Mouse (Mus musculus) olfactory bulb, adult 2 months (tissue): Measurements from ENCODE around the gene Tshz2.

Experiments used
- CTCF ChIP-seq: fragments of 200-500 bp; IDR thresholded peaks from 2 replicates; pipeline ENCODE4 v1.5.1; 2012; ENCODE audit warnings: low read depth, mild to moderate bottlenecking, low read length, moderate library complexity; ENCODE audit not compliant: insufficient read depth
- POLR2A ChIP-seq: fragments of 200-500 bp; IDR thresholded peaks from 2 replicates; pipeline ENCODE4 v1.6.1; 2012; ENCODE audit warnings: mild to moderate bottlenecking, low read depth, low read length, moderate library complexity; ENCODE audit not compliant: insufficient read depth

DNA sequence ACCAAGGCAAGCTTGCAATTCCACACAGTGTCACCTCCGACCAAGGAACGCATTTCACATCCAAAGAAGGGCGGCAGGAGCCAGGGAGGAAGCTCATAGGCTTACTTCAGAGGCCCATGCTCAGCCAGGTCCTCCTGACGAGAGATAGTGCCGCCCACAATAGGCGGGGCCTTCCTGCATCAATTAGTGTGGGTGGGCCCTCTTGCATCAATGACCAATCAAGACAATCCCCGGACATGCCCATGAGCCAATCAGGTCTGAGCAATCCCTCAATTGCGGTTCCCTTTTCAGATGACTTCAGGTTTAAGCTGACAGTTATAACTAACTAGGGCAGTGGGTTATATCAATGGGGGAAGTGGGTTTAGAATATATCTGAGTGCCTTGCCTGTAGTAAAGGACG lies 120.6 kb downstream of the Tshz2 start:
- TF ChIP-seq CTCF: no peak
- no peak for TF ChIP-seq POLR2A
